Mouse (Mus musculus) neural tube, embryonic 15.5 days (tissue): ENCODE measurements at regions not wholly inside any gene's neighbourhood (a gene's known extent, or its start where the extent isn't known, plus 50 kb on each side); places are given as distances from the start of the nearest gene placed in this dataset.

Experiments
- ATAC-seq: fragments of 200-750 bp; cut with Nextera tagmentation; 2 replicates; pipeline ENCODE4 v1.8.0; 2017; ENCODE audit warnings: mild to moderate bottlenecking, moderate TSS enrichment, moderate library complexity; ENCODE audit not compliant: low FRiP score
- H3K27ac ChIP-seq: fragments of 300-500 bp; sonication (generic); replicated peaks from 2 replicates; pipeline ENCODE4 v1.5.1; 2015; ENCODE audit warnings: mild to moderate bottlenecking, inconsistent platforms
- H3K27me3 ChIP-seq: fragments of 300-500 bp; sonication (generic); replicated peaks from 2 replicates; pipeline ENCODE4 v1.6.1; 2015; ENCODE audit warnings: inconsistent platforms
- H3K36me3 ChIP-seq: fragments of 300-500 bp; sonication (generic); 2 replicates; pipeline ENCODE4 v1.6.1; 2015; ENCODE audit warnings: inconsistent platforms
- H3K4me1 ChIP-seq: fragments of 300-500 bp; sonication (generic); 2 replicates; pipeline ENCODE4 v1.6.1; 2015; ENCODE audit warnings: inconsistent platforms
- H3K4me2 ChIP-seq: fragments of 300-500 bp; sonication (generic); 2 replicates; pipeline ENCODE4 v1.6.1; 2015; ENCODE audit warnings: inconsistent platforms, mild to moderate bottlenecking, moderate library complexity
- H3K4me3 ChIP-seq: fragments of 300-500 bp; sonication (generic); replicated peaks from 2 replicates; pipeline ENCODE4 v1.5.1; 2015; ENCODE audit warnings: mild to moderate bottlenecking, inconsistent platforms
- H3K9ac ChIP-seq: fragments of 300-500 bp; sonication (generic); replicated peaks from 2 replicates; pipeline ENCODE4 v1.6.1; 2015; ENCODE audit warnings: mild to moderate bottlenecking, inconsistent platforms
- H3K9me3 ChIP-seq: fragments of 300-500 bp; sonication (generic); replicated peaks from 2 replicates; pipeline ENCODE4 v1.6.1; 2016; ENCODE audit warnings: inconsistent platforms
- WGBS: fragments of 180-500 bp; shearing (Covaris S2); methylation state at CpG from one replicate; pipeline ENCODE4 v1.1.7; 2015; ENCODE audit warnings: mixed read lengths; 5-methylcytosine and 5-hydroxymethylcytosine counted together

- Histone ChIP-seq H3K4me2 (no peak overlapping the region), H3K4me3 (no peak overlapping the region), H3K4me1 (no peaks in the 10 kb centered on the region), H3K27ac (no peak overlapping the region), H3K36me3 (no peaks in the 10 kb centered on the region), H3K9me3 (no peaks in the 10 kb centered on the region), H3K27me3 (no peaks in the 10 kb centered on the region), H3K9ac (no peak overlapping the region)
- 88% methylated on average over 5 of the region's 5 CpGs for WGBS
- no peak for ATAC-seq
Measured at GRCm38 (mm10) chr13:110923936-110924335, 330.9 kb upstream of the Actbl2 start.

GRCm38 (mm10) chr13:110924897-110925296 lies 329.9 kb upstream of the Actbl2 start:
- H3K4me1 ChIP-seq = no peaks in the 10 kb centered on the region
- no peak overlapping the region for H3K27ac ChIP-seq
- no peak for ATAC-seq
- H3K4me3 ChIP-seq = no peak overlapping the region
- 92% methylated on average over 3 of the region's 3 CpGs for WGBS
- H3K9me3 ChIP-seq = no peaks in the 10 kb centered on the region
- no peak overlapping the region for H3K9ac ChIP-seq
- H3K36me3 ChIP-seq = no peaks in the 10 kb centered on the region
- no peaks in the 10 kb centered on the region for H3K27me3 ChIP-seq
- no peak overlapping the region for H3K4me2 ChIP-seq

GRCm38 (mm10) chr13:110928143-110928542 lies 326.7 kb upstream of the Actbl2 start:
- H3K9me3 ChIP-seq = no peaks in the 10 kb centered on the region
- H3K9ac ChIP-seq = no peak overlapping the region
- H3K4me1 ChIP-seq = no peaks in the 10 kb centered on the region
- 77% methylated on average over 3 of the region's 3 CpGs for WGBS
- ATAC-seq = no peak
- no peaks in the 10 kb centered on the region for H3K27me3 ChIP-seq
- no peaks in the 10 kb centered on the region for H3K36me3 ChIP-seq
- no peak overlapping the region for H3K4me2 ChIP-seq
- no peak overlapping the region for H3K4me3 ChIP-seq
- H3K27ac ChIP-seq = no peak overlapping the region

- H3K4me2 ChIP-seq = no peak overlapping the region
- H3K27ac ChIP-seq = no peak overlapping the region
- no peak for ATAC-seq
- H3K4me1 ChIP-seq = no peaks in the 10 kb centered on the region
- H3K9me3 ChIP-seq = no peaks in the 10 kb centered on the region
- H3K36me3 ChIP-seq = no peaks in the 10 kb centered on the region
- H3K4me3 ChIP-seq = no peak overlapping the region
- no peak overlapping the region for H3K9ac ChIP-seq
- 81% methylated on average over 3 of the region's 3 CpGs for WGBS
- no peaks in the 10 kb centered on the region for H3K27me3 ChIP-seq
Measured at GRCm38 (mm10) chr13:110928894-110929293, 325.9 kb upstream of the Actbl2 start.

GRCm38 (mm10) chr13:110929579-110929978 lies 325.2 kb upstream of the Actbl2 start:
- no peak overlapping the region for H3K9ac ChIP-seq
- ATAC-seq = no peak
- WGBS = 92% methylated on average over 1 of the region's 1 CpGs

GRCm38 (mm10) chr13:110941587-110941986 lies 313.2 kb upstream of the Actbl2 start:
- Histone ChIP-seq H3K4me1 (no peaks in the 10 kb centered on the region), H3K9me3 (no peaks in the 10 kb centered on the region), H3K36me3 (no peaks in the 10 kb centered on the region), H3K4me2 (no peak overlapping the region), H3K27me3 (no peaks in the 10 kb centered on the region), H3K27ac (no peak overlapping the region), H3K9ac (no peak overlapping the region), H3K4me3 (no peak overlapping the region)
- WGBS = 82% methylated on average over 1 of the region's 1 CpGs
- ATAC-seq = no peak

More at GRCm38 (mm10) chr13:110929579-110929978, 325.2 kb upstream of the Actbl2 start:
- Histone ChIP-seq H3K4me2 (no peak overlapping the region), H3K9me3 (no peaks in the 10 kb centered on the region), H3K27me3 (no peaks in the 10 kb centered on the region), H3K27ac (no peak overlapping the region), H3K4me1 (no peaks in the 10 kb centered on the region), H3K4me3 (no peak overlapping the region), H3K36me3 (no peaks in the 10 kb centered on the region)

DNA sequence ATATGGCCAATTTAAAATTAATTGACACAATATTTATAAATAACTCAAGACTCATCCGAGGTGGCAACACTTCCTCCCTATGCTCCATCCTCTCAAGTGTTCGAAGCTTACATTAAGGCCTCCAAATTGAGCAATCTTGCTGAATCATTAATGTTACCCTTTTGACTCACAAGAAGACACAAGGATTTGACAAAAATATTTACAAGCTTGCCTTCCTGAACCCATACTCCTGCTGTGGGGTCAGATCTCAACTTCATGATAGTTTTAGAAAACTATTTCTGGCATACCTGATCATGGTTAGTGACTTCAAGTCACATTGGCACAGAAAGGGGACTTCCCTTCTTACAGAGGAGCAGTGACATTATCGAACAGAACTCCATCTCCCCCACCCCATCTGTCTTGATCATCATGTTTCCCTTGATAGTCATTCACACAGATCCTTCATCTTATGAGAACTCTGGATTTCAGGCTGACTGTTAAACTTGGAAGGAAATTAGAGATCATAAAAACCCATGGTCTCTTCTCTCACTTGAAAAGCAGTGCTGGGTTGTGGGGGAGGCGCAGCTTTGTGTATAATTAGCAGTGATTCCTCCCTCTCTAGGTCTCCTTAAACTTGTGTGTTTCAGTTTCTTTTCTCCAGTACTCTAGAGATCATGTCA lies 311.7 kb upstream of the Actbl2 start:
- WGBS = 83% methylated on average over 4 of the region's 4 CpGs
- Histone ChIP-seq H3K27ac (no peak overlapping the region), H3K27me3 (no peaks in the 10 kb centered on the region), H3K9ac (no peak overlapping the region), H3K36me3 (no peaks in the 10 kb centered on the region), H3K9me3 (no peaks in the 10 kb centered on the region), H3K4me3 (no peak overlapping the region), H3K4me1 (no peaks in the 10 kb centered on the region), H3K4me2 (no peak overlapping the region)
- ATAC-seq = no peak

GRCm38 (mm10) chr13:110944061-110944460 lies 310.8 kb upstream of the Actbl2 start:
- no peak overlapping the region for H3K27ac ChIP-seq
- H3K36me3 ChIP-seq = no peaks in the 10 kb centered on the region
- H3K4me3 ChIP-seq = no peak overlapping the region
- H3K4me2 ChIP-seq = no peak overlapping the region
- no peaks in the 10 kb centered on the region for H3K4me1 ChIP-seq
- no peak overlapping the region for H3K9ac ChIP-seq
- 76% methylated on average over 4 of the region's 4 CpGs for WGBS
- H3K9me3 ChIP-seq = no peaks in the 10 kb centered on the region
- H3K27me3 ChIP-seq = no peaks in the 10 kb centered on the region
- ATAC-seq = no peak

DNA sequence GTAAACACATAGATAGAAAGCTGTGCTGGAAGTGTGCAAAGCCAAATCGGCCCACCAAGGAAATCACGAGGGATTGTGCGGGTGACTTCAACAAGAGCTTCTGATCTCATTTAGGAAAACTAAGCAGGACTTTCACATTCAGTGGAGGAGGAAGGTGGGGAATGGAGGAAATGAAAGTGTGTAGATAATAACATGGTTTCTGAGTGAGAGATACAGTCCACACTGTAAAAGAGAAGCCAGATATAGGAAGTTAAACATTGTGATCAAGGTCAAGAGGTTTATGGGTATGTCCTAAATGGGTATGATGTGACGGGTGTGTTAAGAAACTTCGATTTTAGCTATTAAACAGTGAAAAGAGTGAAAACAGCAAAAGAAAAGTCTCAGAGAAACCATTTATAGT lies 310.1 kb upstream of the Actbl2 start:
- ATAC-seq = no peak
- WGBS = 91% methylated on average over 5 of the region's 5 CpGs

GRCm38 (mm10) chr13:110960212-110960611 lies 294.6 kb upstream of the Actbl2 start:
- Histone ChIP-seq H3K27ac (no peak overlapping the region), H3K4me2 (no peak overlapping the region), H3K4me3 (no peak overlapping the region), H3K9me3 (no peaks in the 10 kb centered on the region; the same call in 1 of the 2 replicates), H3K36me3 (no peaks in the 10 kb centered on the region), H3K4me1 (no peaks in the 10 kb centered on the region), H3K27me3 (no peaks in the 10 kb centered on the region), H3K9ac (no peak overlapping the region)
- ATAC-seq = no peak
- WGBS = 69% methylated on average over 5 of the region's 5 CpGs

More for the DNA sequence above, 310.1 kb upstream of the Actbl2 start:
- Histone ChIP-seq H3K9ac (no peak overlapping the region), H3K4me3 (no peak overlapping the region), H3K27ac (no peak overlapping the region), H3K27me3 (no peaks in the 10 kb centered on the region), H3K36me3 (no peaks in the 10 kb centered on the region), H3K4me2 (no peak overlapping the region), H3K4me1 (no peaks in the 10 kb centered on the region), H3K9me3 (no peaks in the 10 kb centered on the region)

DNA sequence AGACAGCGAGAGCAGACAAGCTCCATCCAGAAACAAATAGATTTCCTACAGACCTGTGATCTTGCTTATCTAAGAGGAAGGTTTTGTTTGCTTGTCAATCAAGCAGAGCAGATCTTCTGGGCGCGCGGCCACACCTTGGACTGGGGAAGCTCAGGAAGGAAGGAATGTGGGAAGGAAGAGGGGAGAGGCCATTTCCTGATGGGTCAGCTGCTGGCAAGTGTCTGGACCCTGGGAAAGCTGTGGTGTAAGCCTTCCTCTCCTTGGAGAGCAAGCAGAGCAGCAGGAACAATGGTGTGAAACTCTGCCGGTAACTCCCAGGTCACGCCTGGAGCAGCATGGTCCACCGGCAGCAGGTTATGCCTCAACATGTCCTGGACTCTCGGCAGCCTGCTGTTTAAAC lies 287.7 kb upstream of the Actbl2 start:
- no peak overlapping the region for H3K4me3 ChIP-seq
- H3K9ac ChIP-seq = no peak overlapping the region
- WGBS = 62% methylated on average over 8 of the region's 8 CpGs
- H3K27ac ChIP-seq = no peak overlapping the region
- H3K27me3 ChIP-seq = no peaks in the 10 kb centered on the region
- H3K9me3 ChIP-seq = no peaks in the 10 kb centered on the region
- no peaks in the 10 kb centered on the region for H3K36me3 ChIP-seq
- no peak for ATAC-seq
- H3K4me1 ChIP-seq = no peaks in the 10 kb centered on the region
- no peak overlapping the region for H3K4me2 ChIP-seq

GRCm38 (mm10) chr13:110967626-110968506 lies 286.9 kb upstream of the Actbl2 start:
- Histone ChIP-seq H3K9ac (no peak overlapping the region), H3K4me3 (no peak overlapping the region), H3K4me1 (no peaks in the 10 kb centered on the region), H3K27me3 (no peaks in the 10 kb centered on the region), H3K9me3 (no peaks in the 10 kb centered on the region), H3K27ac (no peak overlapping the region), H3K36me3 (no peaks in the 10 kb centered on the region), H3K4me2 (no peak overlapping the region)
- peak; percentile 96 for ATAC-seq
- WGBS = 59% methylated on average over 5 of the region's 5 CpGs
